Mouse (Mus musculus) stomach, embryonic 16.5 days (tissue): Measurements from ENCODE around the gene Atcay. TPM values are rescaled to one million over a fixed set of nuclear protein-coding genes. Genes with fewer than 3 reads are reported as not detected.

Experiments
- ATAC-seq: fragments of 200-750 bp; cut with Nextera tagmentation; 2 replicates; pipeline ENCODE4 v1.8.0; 2017; ENCODE audit warnings: moderate number of reproducible peaks, moderate TSS enrichment; ENCODE audit not compliant: insufficient read depth, low FRiP score
- H3K27ac ChIP-seq: fragments of 300-500 bp; sonication (generic); 2 replicates; pipeline ENCODE4 v1.5.1; 2014; ENCODE audit warnings: low read length
- H3K27me3 ChIP-seq: fragments of 300-500 bp; sonication (generic); 2 replicates; pipeline ENCODE4 v1.6.1; 2014; ENCODE audit warnings: low read length, control low read depth, mixed read lengths; ENCODE audit not compliant: control insufficient read depth, insufficient read depth
- H3K36me3 ChIP-seq: fragments of 300-500 bp; sonication (generic); 2 replicates; pipeline ENCODE4 v1.6.1; 2014; ENCODE audit warnings: low read length; ENCODE audit not compliant: control insufficient read depth, insufficient read depth
- H3K4me1 ChIP-seq: fragments of 300-500 bp; sonication (generic); 2 replicates; pipeline ENCODE4 v1.6.1; 2014; ENCODE audit warnings: low read length, control low read depth, mixed read lengths; ENCODE audit not compliant: control insufficient read depth, insufficient read depth
- H3K4me2 ChIP-seq: fragments of 300-500 bp; sonication (generic); 2 replicates; pipeline ENCODE4 v1.6.1; 2014; ENCODE audit warnings: low read depth, low read length, mixed read lengths
- H3K4me3 ChIP-seq: fragments of 300-500 bp; sonication (generic); replicated peaks from 2 replicates; pipeline ENCODE4 v1.5.1; 2014; ENCODE audit warnings: mild to moderate bottlenecking, low read length
- H3K9ac ChIP-seq: fragments of 300-500 bp; sonication (generic); 2 replicates; pipeline ENCODE4 v1.6.1; 2014; ENCODE audit warnings: low read length
- H3K9me3 ChIP-seq: fragments of 300-500 bp; sonication (generic); replicated peaks from 2 replicates; pipeline ENCODE4 v1.6.1; 2016; ENCODE audit warnings: low read length, control low read depth; ENCODE audit not compliant: control insufficient read depth
- WGBS: fragments of 180-500 bp; shearing (Covaris S2); extraction: QIAGEN DNeasy Blood & Tissue Kit; methylation state at CpG from one replicate; pipeline ENCODE4 v1.1.7; 2014; 5-methylcytosine and 5-hydroxymethylcytosine counted together
- polyA plus RNA-seq: library from polyadenylated mRNA; unstranded; fragments of >200 nt; fragmentation: Nextera tagmentation; extraction: Ambion mirVana; gene quantifications from 2 replicates; pipeline ENCODE4 v1.2.1, GENCODE M21; 2015

Atcay gene
- polyA plus RNA-seq, 1 experiment from 2014 or later, result 1.5 TPM

- H3K36me3 ChIP-seq, result no peaks in the 10 kb centered on the region
- no peaks in the 10 kb centered on the region for H3K9me3 ChIP-seq
- no peak overlapping the region for H3K4me2 ChIP-seq
- no peaks in the 10 kb centered on the region for H3K4me1 ChIP-seq
- no peak overlapping the region for H3K27ac ChIP-seq
- no peak for ATAC-seq
- H3K9ac ChIP-seq, result no peak overlapping the region
- WGBS, result 88% methylated on average over 6 of the region's 6 CpGs
- no peaks in the 10 kb centered on the region; the same call in 1 of the 2 replicates for H3K27me3 ChIP-seq
- H3K4me3 ChIP-seq, result no peak overlapping the region
These were observed 14.5 kb upstream of the Atcay start for GRCm38 (mm10) chr10:81245166-81245565.

GRCm38 (mm10) chr10:81244595-81244994 is 14.0 kb upstream of the Atcay start:
- no peak overlapping the region for H3K4me2 ChIP-seq
- H3K4me3 ChIP-seq, result no peak overlapping the region
- H3K27me3 ChIP-seq, result peaks cover 5% of the 10 kb centered on the region; the same call in 1 of the 2 replicates
- H3K36me3 ChIP-seq, result no peaks in the 10 kb centered on the region
- no peak overlapping the region for H3K27ac ChIP-seq
- H3K4me1 ChIP-seq, result no peaks in the 10 kb centered on the region
- peak; percentile 52; the same call in 1 of the 2 replicates for ATAC-seq
- 10% methylated on average over 17 of the region's 17 CpGs for WGBS
- H3K9ac ChIP-seq, result no peak overlapping the region
- H3K9me3 ChIP-seq, result no peaks in the 10 kb centered on the region

GRCm38 (mm10) chr10:81244146-81244545 is 13.5 kb upstream of the Atcay start:
- 83% methylated on average over 4 of the region's 4 CpGs for WGBS
- no peak overlapping the region for H3K27ac ChIP-seq
- no peak overlapping the region for H3K4me3 ChIP-seq
- H3K9ac ChIP-seq, result no peak overlapping the region
- no peaks in the 10 kb centered on the region for H3K4me1 ChIP-seq
- H3K36me3 ChIP-seq, result no peaks in the 10 kb centered on the region
- H3K9me3 ChIP-seq, result no peaks in the 10 kb centered on the region
- peaks cover 9% of the 10 kb centered on the region; the same call in 1 of the 2 replicates for H3K27me3 ChIP-seq
- no peak for ATAC-seq
- no peak overlapping the region for H3K4me2 ChIP-seq

GRCm38 (mm10) chr10:81242021-81242420 is 11.4 kb upstream of the Atcay start:
- Histone ChIP-seq H3K4me1 (no peaks in the 10 kb centered on the region), H3K27ac (no peak overlapping the region), H3K36me3 (no peaks in the 10 kb centered on the region), H3K4me3 (no peak overlapping the region), H3K9ac (no peak overlapping the region), H3K4me2 (no peak overlapping the region), H3K27me3 (peaks cover 12% of the 10 kb centered on the region), H3K9me3 (no peaks in the 10 kb centered on the region)
- WGBS, result 91% methylated on average over 16 of the region's 16 CpGs
- no peak for ATAC-seq

GRCm38 (mm10) chr10:81240876-81241275 is 10.2 kb upstream of the Atcay start:
- H3K27me3 ChIP-seq, result peaks cover 12% of the 10 kb centered on the region
- H3K4me2 ChIP-seq, result no peak overlapping the region
- ATAC-seq, result no peak
- H3K9ac ChIP-seq, result no peak overlapping the region
- WGBS, result 28% methylated on average over 13 of the region's 13 CpGs
- no peak overlapping the region for H3K27ac ChIP-seq
- H3K36me3 ChIP-seq, result no peaks in the 10 kb centered on the region
- H3K4me1 ChIP-seq, result no peaks in the 10 kb centered on the region
- H3K9me3 ChIP-seq, result no peaks in the 10 kb centered on the region
- H3K4me3 ChIP-seq, result no peak overlapping the region

GRCm38 (mm10) chr10:81238618-81239017 is 8.0 kb upstream of the Atcay start:
- no peak for ATAC-seq
- no peak overlapping the region for H3K9ac ChIP-seq
- H3K9me3 ChIP-seq, result no peaks in the 10 kb centered on the region
- 74% methylated on average over 2 of the region's 2 CpGs for WGBS
- no peaks in the 10 kb centered on the region for H3K36me3 ChIP-seq
- no peak overlapping the region for H3K27ac ChIP-seq
- H3K4me3 ChIP-seq, result no peak overlapping the region
- 0 out of 2 replicates have a peak, but pooled peaks cover 5% of the 10 kb centered on the region for H3K4me1 ChIP-seq
- H3K4me2 ChIP-seq, result no peak overlapping the region
- peaks cover 12% of the 10 kb centered on the region for H3K27me3 ChIP-seq

DNA sequence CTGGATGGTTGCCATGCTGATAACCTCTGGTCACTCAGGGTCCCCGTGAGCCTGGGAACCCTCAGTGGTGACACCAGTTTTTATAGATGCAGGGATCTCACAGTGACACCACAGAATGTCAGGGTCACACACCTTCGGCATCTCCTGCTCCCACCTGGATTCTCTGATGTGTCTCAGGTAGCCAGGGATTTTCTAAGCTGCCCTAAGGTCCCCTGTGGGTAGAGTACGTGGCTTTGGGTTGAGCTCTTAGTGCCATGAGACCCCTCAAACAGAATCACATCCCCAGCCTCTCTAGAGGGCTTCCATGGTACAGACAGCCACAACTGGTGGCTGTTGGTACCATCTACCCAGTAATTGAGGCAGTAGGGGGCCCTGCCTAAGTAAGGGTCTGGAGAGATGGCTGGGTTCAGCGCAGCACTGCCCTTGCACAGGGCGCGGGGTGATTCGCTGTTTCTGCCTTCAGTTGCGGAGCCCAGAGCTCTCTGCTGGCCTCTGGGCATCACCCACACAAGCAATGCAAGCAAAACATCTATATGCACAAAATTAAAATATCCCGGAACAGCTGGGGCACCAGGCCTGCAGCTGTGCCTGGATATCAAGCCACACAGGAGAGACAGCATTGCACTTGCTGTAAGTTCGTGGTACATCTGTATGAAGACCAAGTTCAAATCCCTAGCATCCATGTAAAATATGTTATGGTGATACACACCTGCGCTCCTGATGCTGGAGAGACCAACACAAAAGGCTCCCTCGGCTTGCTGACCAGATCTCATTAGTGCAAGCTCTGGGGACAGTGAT is 6.0 kb upstream of the Atcay start:
- Histone ChIP-seq H3K27ac (no peak overlapping the region), H3K4me2 (no peak overlapping the region), H3K27me3 (peaks cover 12% of the 10 kb centered on the region), H3K4me1 (0 out of 2 replicates have a peak, but pooled peaks cover 7% of the 10 kb centered on the region), H3K36me3 (no peaks in the 10 kb centered on the region), H3K9me3 (no peaks in the 10 kb centered on the region), H3K9ac (no peak overlapping the region), H3K4me3 (no peak overlapping the region)
- WGBS, result 85% methylated on average over 12 of the region's 12 CpGs
- no peak for ATAC-seq

DNA sequence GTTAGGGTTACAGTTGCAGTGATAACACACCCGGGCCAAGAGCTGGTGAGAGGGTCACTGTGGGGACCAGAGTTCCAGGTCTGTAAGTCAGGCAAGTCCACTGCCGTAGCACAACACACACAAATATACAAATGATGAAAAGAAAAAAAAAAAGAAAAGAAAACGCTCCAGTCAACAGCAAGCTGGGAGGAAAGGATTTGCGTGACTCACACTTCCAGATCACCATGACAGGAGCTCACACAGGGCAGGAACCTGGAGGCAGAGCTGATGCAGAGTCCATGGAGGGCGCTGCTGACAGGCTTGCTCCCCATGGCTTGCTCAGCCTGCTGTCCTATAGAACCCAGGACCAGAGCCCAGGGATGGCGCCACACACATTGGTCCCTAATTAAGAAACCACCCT is 3.6 kb upstream of the Atcay start:
- Histone ChIP-seq H3K27ac (no peak overlapping the region), H3K4me2 (no peak overlapping the region), H3K9ac (no peak overlapping the region), H3K27me3 (peaks cover 21% of the 10 kb centered on the region), H3K36me3 (no peaks in the 10 kb centered on the region), H3K4me1 (0 out of 2 replicates have a peak, but pooled peaks cover 7% of the 10 kb centered on the region), H3K4me3 (no peak overlapping the region), H3K9me3 (no peaks in the 10 kb centered on the region)
- no peak for ATAC-seq
- 71% methylated on average over 6 of the region's 6 CpGs for WGBS

- H3K4me2 ChIP-seq, result peak overlapping the region; percentile 60
- no peaks in the 10 kb centered on the region for H3K36me3 ChIP-seq
- peak overlapping the region; percentile 39; the same call in 1 of the 2 replicates for H3K27ac ChIP-seq
- peak overlapping the region; percentile 80 for H3K9ac ChIP-seq
- peak overlapping the region; percentile 68 for H3K4me3 ChIP-seq
- H3K4me1 ChIP-seq, result 0 out of 2 replicates have a peak, but pooled peaks cover 7% of the 10 kb centered on the region
- under 1% methylated on average over 28 of the region's 28 CpGs for WGBS
- peaks cover 22% of the 10 kb centered on the region for H3K27me3 ChIP-seq
- ATAC-seq, result peak; percentile 73
- no peaks in the 10 kb centered on the region for H3K9me3 ChIP-seq
These were observed 2.6 kb upstream of the Atcay start for GRCm38 (mm10) chr10:81233226-81233585.
